Mouse (Mus musculus) cerebellum, adult 2 months (tissue): Measurements from ENCODE around the gene Rtp2.

ENCODE experiments used
- CTCF ChIP-seq: fragments of 200-500 bp; IDR thresholded peaks from 2 replicates; pipeline ENCODE4 v1.5.1; 2011; ENCODE audit warnings: low read depth, mild to moderate bottlenecking, control low read depth, low read length, moderate library complexity, borderline replicate concordance; ENCODE audit not compliant: insufficient read depth
- POLR2A ChIP-seq: fragments of 200-500 bp; IDR thresholded peaks from 2 replicates; pipeline ENCODE4 v1.6.1; 2011; ENCODE audit warnings: low read length, control low read depth, borderline replicate concordance; ENCODE audit not compliant: insufficient read depth

GRCm38 (mm10) chr16:23953959-23954260 is 21.7 kb upstream of the Rtp2 start:
- TF ChIP-seq CTCF (no peak), POLR2A (no peak)
